Mouse (Mus musculus) c-Kit-positive CD71-negative TER-119-negative erythroid progenitor cells, embryonic 14.5 days (primary cell): ENCODE data around the gene Arhgap33.
"Not testable (repeated sequence)": the region's sequence is repeated elsewhere in the genome, so short reads cannot be mapped to it uniquely, and the experiment has no call there.

Experiments used
- DNase-seq: peaks from one replicate; pipeline ENCODE4 v3.0.0-alpha.2; 2013; ENCODE audit warnings: low read depth

Gene Arhgap33

GRCm38 (mm10) chr7:30553021-30553589 lies 18.2 kb upstream of the Arhgap33 start:
- DNase-seq: no peak

- DNase-seq: peak; percentile 97
Observed at GRCm38 (mm10) chr7:30552102-30553020, 17.5 kb upstream of the Arhgap33 start, which contains the start of the genes Hspb6 and Proser3. Hspb6 (plus strand) TSS chr7:30552178. Proser3 (minus strand) TSS chr7:30552299.

GRCm38 (mm10) chr7:30551445-30552101 lies 16.7 kb upstream of the Arhgap33 start:
- DNase-seq: no peak

- DNase-seq: no peak
Observed at GRCm38 (mm10) chr7:30550603-30551002, 15.7 kb upstream of the Arhgap33 start.

GRCm38 (mm10) chr7:30549880-30550279 lies 15.0 kb upstream of the Arhgap33 start:
- DNase-seq: no peak

GRCm38 (mm10) chr7:30544327-30544726 lies 9.5 kb upstream of the Arhgap33 start:
- no peak for DNase-seq

GRCm38 (mm10) chr7:30540572-30540971 lies 5.7 kb upstream of the Arhgap33 start:
- DNase-seq: no peak

- DNase-seq: no peak
Observed at GRCm38 (mm10) chr7:30533941-30534632, 773 bp downstream of the Arhgap33 start.

- no peak for DNase-seq
Observed at GRCm38 (mm10) chr7:30532931-30533330, 1.9 kb downstream of the Arhgap33 start.

GRCm38 (mm10) chr7:30531291-30531815 lies 3.5 kb downstream of the Arhgap33 start:
- DNase-seq: no peak

- DNase-seq: no peak
Observed at GRCm38 (mm10) chr7:30526981-30527380, 7.9 kb downstream of the Arhgap33 start.

GRCm38 (mm10) chr7:30526399-30526798 lies 8.5 kb downstream of the Arhgap33 start:
- DNase-seq: no peak

GRCm38 (mm10) chr7:30525954-30526353 lies 8.9 kb downstream of the Arhgap33 start:
- no peak for DNase-seq

GRCm38 (mm10) chr7:30524487-30524886 lies 10.4 kb downstream of the Arhgap33 start:
- no peak for DNase-seq

GRCm38 (mm10) chr7:30522871-30523270 lies 12.0 kb downstream of the Arhgap33 start:
- no peak for DNase-seq

- no peak for DNase-seq
Observed at GRCm38 (mm10) chr7:30520856-30521255, 14.0 kb downstream of the Arhgap33 start.

GRCm38 (mm10) chr7:30520396-30520795 lies 14.5 kb downstream of the Arhgap33 start:
- DNase-seq: no peak

GRCm38 (mm10) chr7:30518325-30518724 lies 16.5 kb downstream of the Arhgap33 start:
- DNase-seq: no peak

GRCm38 (mm10) chr7:30515003-30515760 lies 19.7 kb downstream of the Arhgap33 start:
- DNase-seq: no peak

GRCm38 (mm10) chr7:30508061-30508460 lies 26.8 kb downstream of the Arhgap33 start:
- no peak for DNase-seq

GRCm38 (mm10) chr7:30501159-30501558 lies 33.7 kb downstream of the Arhgap33 start:
- not testable (repeated sequence) for DNase-seq
